Mouse (Mus musculus) urinary bladder, postnatal 14 days (tissue): ENCODE measurements around the gene Atp5e.

Experiments used
- DNase-seq: peaks from one replicate; pipeline ENCODE4 v3.0.0; 2021; ENCODE audit warnings: low spot score

Atp5e gene

DNA sequence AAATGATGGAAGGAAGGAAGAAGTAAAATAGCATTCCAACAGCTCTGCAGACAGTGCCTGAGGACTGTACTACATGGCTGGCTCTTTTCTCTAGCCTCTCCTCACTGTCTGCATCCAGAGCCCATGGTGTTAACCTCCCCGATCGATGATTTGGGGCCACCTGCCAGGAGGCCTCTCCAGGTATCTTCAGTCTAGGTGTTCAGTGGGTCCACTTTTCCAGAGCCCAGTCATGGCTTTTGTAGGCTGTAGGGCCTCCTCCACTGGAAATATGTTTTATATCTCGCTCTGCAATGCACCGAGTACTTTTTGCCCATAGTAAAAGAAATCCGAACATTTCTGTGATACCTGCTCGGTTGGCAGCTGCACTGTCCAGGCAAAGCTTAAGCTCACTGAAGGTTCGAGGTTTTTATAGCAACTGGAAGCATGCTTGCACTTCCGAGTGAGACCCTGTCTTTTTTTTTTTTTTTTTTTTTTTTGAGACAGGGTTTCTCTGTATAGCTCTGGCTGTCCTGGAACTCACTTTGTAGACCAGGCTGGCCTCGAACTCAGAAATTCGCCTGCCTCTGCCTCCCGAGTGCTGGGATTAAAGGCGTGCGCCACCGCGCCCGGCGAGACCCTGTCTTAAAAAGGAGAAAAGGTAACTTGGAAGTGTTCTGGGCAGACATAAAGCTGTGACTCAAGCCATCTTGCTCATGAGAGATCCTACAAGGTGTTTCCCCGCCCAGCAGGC, 48.7 kb downstream of the Atp5e start:
- DNase-seq: no peak

DNA sequence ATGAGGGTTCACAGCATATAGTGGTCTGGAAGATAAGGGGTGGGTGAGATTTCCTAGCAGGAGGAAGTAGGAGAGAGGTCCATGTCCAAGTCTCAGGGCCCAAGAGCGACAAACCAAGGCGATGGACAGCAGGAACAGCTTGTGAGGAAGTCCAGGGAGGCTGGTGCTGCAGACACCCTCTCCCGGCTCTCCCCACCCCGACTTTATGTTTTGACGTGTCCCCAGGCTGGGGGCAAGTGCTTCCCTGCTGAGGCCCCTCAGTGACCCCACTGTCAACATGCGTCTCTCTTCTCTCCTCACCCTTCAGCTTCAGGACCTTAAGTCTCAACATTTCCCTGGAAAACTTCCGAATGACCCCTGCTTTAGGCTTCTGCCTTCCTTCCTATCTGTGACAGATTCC, 50.8 kb downstream of the Atp5e start:
- DNase-seq: no peak
